Mouse (Mus musculus) limb, embryonic 15.5 days (tissue): Measurements from ENCODE around the gene Hgd. TPM values are rescaled to one million over a fixed set of nuclear protein-coding genes. Genes with fewer than 3 reads are reported as not detected.

Source experiments
- ATAC-seq: fragments of 200-750 bp; cut with Nextera tagmentation; 2 replicates; pipeline ENCODE4 v1.8.0; 2017; ENCODE audit warnings: low read depth, moderate TSS enrichment; ENCODE audit not compliant: insufficient number of reproducible peaks, low FRiP score, low TSS enrichment
- H3K27ac ChIP-seq: fragments of 300-500 bp; sonication (generic); 2 replicates; pipeline ENCODE4 v1.5.1; 2015; ENCODE audit warnings: moderate library complexity, mild to moderate bottlenecking, inconsistent platforms
- H3K27me3 ChIP-seq: fragments of 300-500 bp; sonication (generic); 2 replicates; pipeline ENCODE4 v1.6.1; 2015; ENCODE audit warnings: inconsistent platforms
- H3K36me3 ChIP-seq: fragments of 300-500 bp; sonication (generic); 2 replicates; pipeline ENCODE4 v1.6.1; 2015; ENCODE audit warnings: inconsistent platforms
- H3K4me1 ChIP-seq: fragments of 300-500 bp; sonication (generic); 2 replicates; pipeline ENCODE4 v1.6.1; 2015; ENCODE audit warnings: inconsistent platforms
- H3K4me2 ChIP-seq: fragments of 300-500 bp; sonication (generic); 2 replicates; pipeline ENCODE4 v1.6.1; 2015; ENCODE audit warnings: mild to moderate bottlenecking, inconsistent platforms
- H3K4me3 ChIP-seq: fragments of 300-500 bp; sonication (generic); 2 replicates; pipeline ENCODE4 v1.5.1; 2015; ENCODE audit warnings: mild to moderate bottlenecking, inconsistent platforms
- H3K9ac ChIP-seq: fragments of 300-500 bp; sonication (generic); 2 replicates; pipeline ENCODE4 v1.6.1; 2015; ENCODE audit warnings: inconsistent platforms
- H3K9me3 ChIP-seq: fragments of 300-500 bp; sonication (generic); 2 replicates; pipeline ENCODE4 v1.6.1; 2016; ENCODE audit warnings: inconsistent platforms
- WGBS: fragments of 180-500 bp; shearing (Covaris S2); methylation state at CpG from one replicate; pipeline ENCODE4 v1.1.7; 2015; 5-methylcytosine and 5-hydroxymethylcytosine counted together
- polyA plus RNA-seq: library from polyadenylated mRNA; unstranded; fragments of >200 nt; fragmentation: Nextera tagmentation; extraction: Ambion mirVana; gene quantifications from 2 replicates; pipeline ENCODE4 v1.2.1, GENCODE M21; 2015

The Hgd gene
- polyA plus RNA-seq = 0.32 and 0.38 TPM in 2 replicates

GRCm38 (mm10) chr16:37579994-37580393 lies at the start of gene Hgd:
Gene Hgd (plus strand): TSS chr16:37580153.
- WGBS = 58% methylated on average over 4 of the region's 4 CpGs
- Histone ChIP-seq H3K27me3 (no peaks in the 10 kb centered on the region), H3K4me3 (no peak within 1 kb of the TSS), H3K27ac (no peak within 1 kb of the TSS), H3K36me3 (no peaks in the 10 kb centered on the region), H3K9me3 (no peaks in the 10 kb centered on the region), H3K4me2 (no peak within 1 kb of the TSS), H3K9ac (no peak within 1 kb of the TSS), H3K4me1 (peaks cover 11% of the 10 kb centered on the region)
- ATAC-seq = no peak

GRCm38 (mm10) chr16:37530170-37530569 lies 49.8 kb upstream of the Hgd start:
- no peak for ATAC-seq
- H3K27ac ChIP-seq = no peak overlapping the region
- peaks cover 22% of the 10 kb centered on the region; the same call in 1 of the 2 replicates for H3K36me3 ChIP-seq
- H3K27me3 ChIP-seq = no peaks in the 10 kb centered on the region
- H3K9ac ChIP-seq = no peak overlapping the region
- no peak overlapping the region for H3K4me2 ChIP-seq
- H3K4me1 ChIP-seq = no peaks in the 10 kb centered on the region
- H3K4me3 ChIP-seq = no peak overlapping the region
- no peaks in the 10 kb centered on the region for H3K9me3 ChIP-seq
- WGBS = 88% methylated on average over 6 of the region's 6 CpGs

- H3K36me3 ChIP-seq = peaks cover 20% of the 10 kb centered on the region; the same call in 1 of the 2 replicates
- H3K4me1 ChIP-seq = no peaks in the 10 kb centered on the region
- H3K9ac ChIP-seq = no peak overlapping the region
- no peak overlapping the region for H3K4me3 ChIP-seq
- no peak overlapping the region for H3K27ac ChIP-seq
- no peaks in the 10 kb centered on the region for H3K9me3 ChIP-seq
- no peaks in the 10 kb centered on the region for H3K27me3 ChIP-seq
- WGBS = 80% methylated on average over 1 of the region's 1 CpGs
- no peak for ATAC-seq
- H3K4me2 ChIP-seq = no peak overlapping the region
Measured at GRCm38 (mm10) chr16:37532046-37532445, 47.9 kb upstream of the Hgd start.

GRCm38 (mm10) chr16:37533369-37534068 lies 46.4 kb upstream of the Hgd start:
- Histone ChIP-seq H3K4me3 (no peak overlapping the region), H3K27me3 (no peaks in the 10 kb centered on the region), H3K27ac (no peak overlapping the region), H3K4me2 (no peak overlapping the region), H3K9ac (no peak overlapping the region), H3K4me1 (peaks cover 2% of the 10 kb centered on the region), H3K36me3 (peaks cover 20% of the 10 kb centered on the region; the same call in 1 of the 2 replicates), H3K9me3 (no peaks in the 10 kb centered on the region)
- ATAC-seq = no peak
- WGBS = 85% methylated on average over 8 of the region's 8 CpGs

GRCm38 (mm10) chr16:37539240-37539610 lies 40.7 kb upstream of the Hgd start:
- WGBS = under 1% methylated on average over 22 of the region's 22 CpGs
- Histone ChIP-seq H3K4me3 (peak overlapping the region; percentile 64), H3K4me1 (peaks cover 14% of the 10 kb centered on the region), H3K9me3 (no peaks in the 10 kb centered on the region), H3K27me3 (no peaks in the 10 kb centered on the region), H3K4me2 (peak overlapping the region; percentile 62), H3K36me3 (peaks cover 23% of the 10 kb centered on the region; the same call in 1 of the 2 replicates), H3K9ac (peak overlapping the region; percentile 82), H3K27ac (peak overlapping the region; percentile 71)
- peak; percentile 9; the same call in 1 of the 2 replicates for ATAC-seq

- Histone ChIP-seq H3K27ac (peak within 1 kb of the TSS; percentile 97), H3K36me3 (peaks cover 19% of the 10 kb centered on the region; the same call in 1 of the 2 replicates), H3K9me3 (no peaks in the 10 kb centered on the region), H3K4me2 (peak within 1 kb of the TSS; percentile 62), H3K4me3 (peak within 1 kb of the TSS; percentile 64), H3K9ac (peak within 1 kb of the TSS; percentile 82), H3K27me3 (no peaks in the 10 kb centered on the region), H3K4me1 (peaks cover 14% of the 10 kb centered on the region)
- ATAC-seq = peak; percentile 99
- 2% methylated on average over 41 of the region's 41 CpGs for whole genome bisulfite sequencing
Measured at GRCm38 (mm10) chr16:37539611-37540580, 40.1 kb upstream of the Hgd start, which contains the start of the genes Gtf2e1 and Rabl3. Gene Gtf2e1 (minus strand): TSS chr16:37539789. Gene Rabl3 (plus strand): TSS chr16:37539885.

- no peak for ATAC-seq
- Histone ChIP-seq H3K4me3 (peak overlapping the region; percentile 64; the same call in 1 of the 2 replicates), H3K4me2 (peak overlapping the region; percentile 62), H3K9ac (no peak overlapping the region), H3K4me1 (peaks cover 14% of the 10 kb centered on the region), H3K27ac (no peak overlapping the region), H3K27me3 (no peaks in the 10 kb centered on the region), H3K36me3 (peaks cover 13% of the 10 kb centered on the region; the same call in 1 of the 2 replicates), H3K9me3 (no peaks in the 10 kb centered on the region)
- WGBS = 86% methylated on average over 6 of the region's 6 CpGs
Measured at GRCm38 (mm10) chr16:37540776-37541175, 39.2 kb upstream of the Hgd start.

- Histone ChIP-seq H3K36me3 (peaks cover 13% of the 10 kb centered on the region; the same call in 1 of the 2 replicates), H3K9me3 (no peaks in the 10 kb centered on the region), H3K9ac (no peak overlapping the region), H3K27me3 (no peaks in the 10 kb centered on the region), H3K4me1 (no peaks in the 10 kb centered on the region), H3K4me3 (no peak overlapping the region), H3K27ac (no peak overlapping the region), H3K4me2 (no peak overlapping the region)
- 84% methylated on average over 5 of the region's 5 CpGs for WGBS
- no peak for ATAC-seq
Measured at GRCm38 (mm10) chr16:37546312-37546711, 33.6 kb upstream of the Hgd start.

- no peaks in the 10 kb centered on the region for H3K4me1 ChIP-seq
- no peak overlapping the region for H3K4me2 ChIP-seq
- H3K27ac ChIP-seq = no peak overlapping the region
- H3K36me3 ChIP-seq = no peaks in the 10 kb centered on the region
- H3K9ac ChIP-seq = no peak overlapping the region
- 77% methylated on average over 3 of the region's 3 CpGs for WGBS
- H3K4me3 ChIP-seq = no peak overlapping the region
- no peaks in the 10 kb centered on the region for H3K9me3 ChIP-seq
- H3K27me3 ChIP-seq = no peaks in the 10 kb centered on the region
- no peak for ATAC-seq
Measured at GRCm38 (mm10) chr16:37550266-37550665, 29.7 kb upstream of the Hgd start.

- H3K27ac ChIP-seq = no peak overlapping the region
- 94% methylated on average over 2 of the region's 2 CpGs for WGBS
Measured at GRCm38 (mm10) chr16:37550981-37551380, 29.0 kb upstream of the Hgd start.

GRCm38 (mm10) chr16:37552824-37553223 lies 27.1 kb upstream of the Hgd start:
- H3K9ac ChIP-seq = no peak overlapping the region
- WGBS = 86% methylated on average over 3 of the region's 3 CpGs
- H3K27me3 ChIP-seq = no peaks in the 10 kb centered on the region
- no peak for ATAC-seq
- H3K27ac ChIP-seq = no peak overlapping the region
- peaks cover 11% of the 10 kb centered on the region for H3K36me3 ChIP-seq
- no peaks in the 10 kb centered on the region for H3K4me1 ChIP-seq
- no peak overlapping the region for H3K4me2 ChIP-seq
- no peak overlapping the region for H3K4me3 ChIP-seq
- H3K9me3 ChIP-seq = no peaks in the 10 kb centered on the region

More at GRCm38 (mm10) chr16:37550981-37551380, 29.0 kb upstream of the Hgd start:
- Histone ChIP-seq H3K9ac (no peak overlapping the region), H3K27me3 (no peaks in the 10 kb centered on the region), H3K4me3 (no peak overlapping the region), H3K9me3 (no peaks in the 10 kb centered on the region), H3K4me2 (no peak overlapping the region), H3K4me1 (no peaks in the 10 kb centered on the region), H3K36me3 (no peaks in the 10 kb centered on the region)
- ATAC-seq = no peak
